In the genomic region with DNA sequence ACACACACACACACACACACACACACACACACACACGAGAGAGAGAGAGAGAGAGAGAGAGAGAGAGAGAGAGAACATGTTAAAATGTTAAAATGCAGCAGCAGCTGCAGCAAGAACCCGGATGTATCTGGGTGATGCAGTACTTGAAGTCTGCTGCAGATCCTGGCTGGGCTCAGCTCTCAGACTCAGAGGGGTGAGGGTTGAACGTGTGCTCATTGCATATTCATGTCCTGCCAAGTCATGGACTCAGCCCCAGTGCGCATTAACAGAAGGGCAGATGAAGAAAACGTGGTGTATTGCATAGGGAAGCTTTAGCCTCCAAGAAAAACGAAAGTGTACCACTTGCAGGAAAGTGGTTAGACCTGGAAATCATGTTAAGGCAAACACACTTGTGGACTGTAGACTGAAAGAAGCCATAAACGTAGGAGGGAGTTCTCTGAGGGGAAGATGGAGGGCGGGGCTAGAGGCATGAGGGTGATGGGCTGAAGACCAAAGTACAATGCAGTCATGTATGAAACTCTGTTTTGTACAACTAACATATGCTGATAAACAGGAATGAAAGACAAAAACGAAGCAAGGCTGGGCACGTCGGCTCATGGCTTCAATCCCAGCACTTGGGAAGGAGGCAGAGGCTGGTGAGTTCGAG, we compare ENCODE assay signal across 10 mouse cellular contexts. TPM values are rescaled to one million over a fixed set of nuclear protein-coding genes. Genes with fewer than 3 reads are reported as not detected.
A peak's percentile ranks its signal among the peaks of the same experiment; 100 is the strongest.
DNase-seq lines count a peak whose midpoint lies in the region; ATAC-seq and TF ChIP-seq lines count a peak whose summit lies in the region.
"Had no signal": no experiment of that assay in that cellular context is flagged by ENCODE, and none has a peak within 500 bp of the region (broad histone marks: within the 10 kb centered on the region; RNA-seq: fewer than 3 reads in every experiment).

No protein-coding gene starts in this region.

- no peaks in the 10 kb centered on the region for H3K27me3 ChIP-seq in midbrain, embryonic 14.5 days (ENCODE audit: control insufficient read depth, insufficient read depth, low read length)
- H3K27me3 ChIP-seq in midbrain, embryonic 16.5 days (ENCODE audit: control insufficient read depth, insufficient read depth, low read depth, low read length): no peaks in the 10 kb centered on the region
- H3K27me3 ChIP-seq in forebrain, embryonic 10.5 days (ENCODE audit: poor library complexity, severe bottlenecking): no peaks in the 10 kb centered on the region

- no peak for ATAC-seq in midbrain, embryonic 14.5 days (ENCODE audit: low FRiP score, low TSS enrichment)
- no peak; the same call in 1 of the 2 replicates for ATAC-seq in midbrain, embryonic 16.5 days

- WGBS in midbrain, embryonic 14.5 days: 49% methylated on average over 12 of the region's 12 CpGs
- 56% methylated on average over 11 of the region's 12 CpGs for WGBS in midbrain, embryonic 16.5 days
- 30% methylated on average over 12 of the region's 12 CpGs for whole genome bisulfite sequencing in bone marrow, adult 2 months
- WGBS in forebrain, embryonic 10.5 days: 64% methylated on average over 12 of the region's 12 CpGs

- H3K4me1 ChIP-seq in midbrain, embryonic 14.5 days (ENCODE audit: control insufficient read depth, insufficient read depth, low read length): no peaks in the 10 kb centered on the region
- no peaks in the 10 kb centered on the region for H3K4me1 ChIP-seq in midbrain, embryonic 16.5 days (ENCODE audit: control insufficient read depth, insufficient read depth, low read length)
- H3K4me1 ChIP-seq in bone marrow, adult 2 months (ENCODE audit: control insufficient read depth, insufficient read depth, low read length): peaks cover 11% of the 10 kb centered on the region
- peaks cover 31% of the 10 kb centered on the region for H3K4me1 ChIP-seq in forebrain, embryonic 10.5 days

- peak; percentile 65 for DNase-seq in midbrain, embryonic 14.5 days
- DNase-seq in kidney, adult 8-10 months: peak; percentile 65 to 70
- DNase-seq in thymus, postnatal 25 days: peak; percentile 50
- no peak for DNase-seq in Muller cell, postnatal 12 days (ENCODE audit: inconsistent ontology term)
- DNase-seq in right cerebral cortex, postnatal 36 days (ENCODE audit: low spot score in 2 of 2): no peak
- DNase-seq in forebrain, embryonic 10.5 days (ENCODE audit: extremely low spot score, low spot score): no peak
- DNase-seq: adrenal gland, adult 2 months had no signal

- H3K4me3 ChIP-seq in midbrain, embryonic 14.5 days (replicated peaks; ENCODE audit: low read depth, low read length): no peak overlapping the region
- H3K4me3 ChIP-seq in midbrain, embryonic 16.5 days (ENCODE audit: low read depth, low read length): no peak overlapping the region
- H3K4me3 ChIP-seq in bone marrow, adult 2 months (replicated peaks; ENCODE audit: control insufficient read depth, low read depth, low read length): no peak overlapping the region
- H3K4me3 ChIP-seq in forebrain, embryonic 10.5 days: no peak overlapping the region

- no peak for TF ChIP-seq CTCF in bone marrow, adult 2 months (IDR thresholded peaks at IDR 0.05; ENCODE audit: control insufficient read depth, insufficient read depth, low read length)

- H3K27ac ChIP-seq in midbrain, embryonic 14.5 days (replicated peaks; ENCODE audit: low read depth, low read length): 0 out of 2 replicates have a peak overlapping the region, but pooled peaks have one; percentile 26
- no peak overlapping the region for H3K27ac ChIP-seq in midbrain, embryonic 16.5 days (ENCODE audit: low read length)
- peak overlapping the region; percentile 29 for H3K27ac ChIP-seq in bone marrow, adult 2 months (ENCODE audit: control insufficient read depth, insufficient read depth, low read depth, low read length, poor library complexity)
- no peak overlapping the region for H3K27ac ChIP-seq in forebrain, embryonic 10.5 days
- H3K27ac ChIP-seq: liver, embryonic 14.5 days had no signal

- H3K9me3 ChIP-seq in midbrain, embryonic 14.5 days (ENCODE audit: control insufficient read depth, low read length): no peaks in the 10 kb centered on the region
- no peaks in the 10 kb centered on the region for H3K9me3 ChIP-seq in midbrain, embryonic 16.5 days (replicated peaks; ENCODE audit: control insufficient read depth, low read length, poor library complexity, severe bottlenecking)
- H3K9me3 ChIP-seq in forebrain, embryonic 10.5 days: no peaks in the 10 kb centered on the region

- H3K9ac ChIP-seq in midbrain, embryonic 14.5 days (replicated peaks; ENCODE audit: low read length): no peak overlapping the region
- H3K9ac ChIP-seq in midbrain, embryonic 16.5 days (ENCODE audit: low read depth, low read length): no peak overlapping the region
- H3K9ac ChIP-seq: liver, embryonic 14.5 days had no signal

- no peaks in the 10 kb centered on the region for H3K36me3 ChIP-seq in midbrain, embryonic 14.5 days (ENCODE audit: control insufficient read depth, insufficient read depth, low read length)
- H3K36me3 ChIP-seq in midbrain, embryonic 16.5 days (ENCODE audit: control insufficient read depth, insufficient read depth, low read length): no peaks in the 10 kb centered on the region
- H3K36me3 ChIP-seq in forebrain, embryonic 10.5 days (replicated peaks): no peaks in the 10 kb centered on the region

- H3K4me2 ChIP-seq in midbrain, embryonic 14.5 days (ENCODE audit: low read length): 0 out of 2 replicates have a peak overlapping the region, but pooled peaks have one; percentile 4
- no peak overlapping the region for H3K4me2 ChIP-seq in midbrain, embryonic 16.5 days (ENCODE audit: low read length)

- TF ChIP-seq POLR2A in bone marrow, adult 2 months (IDR thresholded peaks at IDR 0.05; ENCODE audit: borderline replicate concordance, control insufficient read depth, low read depth, low read length): no peak

RNA-seq across cellular contexts. Expression of a gene that starts 8.3 kb away (rescaled TPM):
- 0.11 and 0.67 TPM in 2 replicates for polyA plus RNA-seq in midbrain, embryonic 14.5 days (2014; fragmentation: Nextera tagmentation; extraction: Ambion mirVana)
- polyA plus RNA-seq in midbrain, embryonic 16.5 days (2015; fragmentation: Nextera tagmentation; extraction: Ambion mirVana): 0.68 and 0.77 TPM in 2 replicates
- 1.4 and 10.6 TPM in 2 replicates for polyA plus RNA-seq in bone marrow, adult 2 months (2011; ENCODE audit: insufficient read depth, insufficient read length, low replicate concordance, missing spikeins)
- 11.3 and 12.3 TPM in 2 replicates for polyA plus RNA-seq in forebrain, embryonic 10.5 days (2016; fragmentation: Nextera tagmentation; extraction: Ambion mirVana)

RNA-seq across cellular contexts. Expression of a gene that starts 22.6 kb away (rescaled TPM):
- 0.84 and 2.2 TPM in 2 replicates for polyA plus RNA-seq in midbrain, embryonic 14.5 days (2014; fragmentation: Nextera tagmentation; extraction: Ambion mirVana)
- polyA plus RNA-seq in midbrain, embryonic 16.5 days (2015; fragmentation: Nextera tagmentation; extraction: Ambion mirVana): 1.7 and 2.5 TPM in 2 replicates
- polyA plus RNA-seq in bone marrow, adult 2 months (2011; ENCODE audit: insufficient read depth, insufficient read length, low replicate concordance, missing spikeins): 13.6 and 36.8 TPM in 2 replicates
- polyA plus RNA-seq in forebrain, embryonic 10.5 days (2016; fragmentation: Nextera tagmentation; extraction: Ambion mirVana): 0.74 TPM in 2 replicates

RNA-seq across cellular contexts. Expression of a gene that starts 23.9 kb away (rescaled TPM):
- not detected in 2 replicates for polyA plus RNA-seq in midbrain, embryonic 14.5 days (2014; fragmentation: Nextera tagmentation; extraction: Ambion mirVana)
- polyA plus RNA-seq in midbrain, embryonic 16.5 days (2015; fragmentation: Nextera tagmentation; extraction: Ambion mirVana): 0.05 TPM in 1 of 2 replicates, not detected in the other
- polyA plus RNA-seq in bone marrow, adult 2 months (2011; ENCODE audit: insufficient read depth, insufficient read length, low replicate concordance, missing spikeins): 29.7 and 49.2 TPM in 2 replicates
- 0.07 and 0.10 TPM in 2 replicates for polyA plus RNA-seq in forebrain, embryonic 10.5 days (2016; fragmentation: Nextera tagmentation; extraction: Ambion mirVana)

RNA-seq across cellular contexts. Expression of a gene that starts 26.6 kb away (rescaled TPM):
- polyA plus RNA-seq in midbrain, embryonic 14.5 days (2014; fragmentation: Nextera tagmentation; extraction: Ambion mirVana): not detected in 2 replicates
- polyA plus RNA-seq in midbrain, embryonic 16.5 days (2015; fragmentation: Nextera tagmentation; extraction: Ambion mirVana): not detected in 2 replicates
- 3.1 TPM in 1 of 2 replicates, not detected in the other for polyA plus RNA-seq in bone marrow, adult 2 months (2011; ENCODE audit: insufficient read depth, insufficient read length, low replicate concordance, missing spikeins)
- polyA plus RNA-seq in forebrain, embryonic 10.5 days (2016; fragmentation: Nextera tagmentation; extraction: Ambion mirVana): not detected in 2 replicates

Comparison
In these comparisons a context has a peak if more than half of its experiments do, and no peak if none do; other contexts are left out.
1. H3K27ac ChIP-seq: peak in midbrain, embryonic 14.5 days (single experiment) and bone marrow, adult 2 months (single experiment); none in midbrain, embryonic 16.5 days (single experiment) and forebrain, embryonic 10.5 days (single experiment).
2. DNase-seq: peak in midbrain, embryonic 14.5 days (single experiment), kidney, adult 8-10 months (2 of 2) and thymus, postnatal 25 days (single experiment); none in Muller cell, postnatal 12 days (single experiment), right cerebral cortex, postnatal 36 days (0 of 2) and forebrain, embryonic 10.5 days (single experiment).
3. RNA of a gene that starts 23.9 kb away (polyA plus RNA-seq): 29.7 to 49.2 TPM in bone marrow, adult 2 months; 0.07 to 0.10 TPM in forebrain, embryonic 10.5 days, not detected in midbrain, embryonic 14.5 days and 0.05 TPM in midbrain, embryonic 16.5 days; every median in the first group is over 10 times any median in the second.